Mouse (Mus musculus): Measurements from ENCODE around the gene Aldh18a1.

Gene Aldh18a1

DNA sequence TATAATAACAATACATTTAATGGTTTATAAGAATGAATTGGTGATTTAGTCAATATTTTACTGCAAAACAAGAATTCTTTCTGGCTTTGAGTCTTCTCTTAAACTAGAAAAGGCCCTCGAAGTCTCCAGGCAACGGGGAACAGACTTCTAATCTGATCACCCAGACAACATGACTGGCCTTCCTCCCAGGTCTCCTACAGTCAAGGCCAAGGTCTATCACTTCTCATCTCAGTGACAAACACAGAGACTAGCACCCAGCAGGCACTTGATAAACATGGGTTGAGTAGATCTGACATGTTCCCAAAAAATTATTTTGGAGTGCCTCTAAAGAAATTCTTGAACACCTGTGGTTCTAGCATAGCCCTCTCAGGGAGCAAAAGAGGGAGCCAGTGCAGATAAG, 57.9 kb downstream of the Aldh18a1 start:
- no peak for DNase-seq (ENCODE audit: low spot score in 2 of 2)

GRCm38 (mm10) chr19:40528254-40528653, 60.0 kb downstream of the Aldh18a1 start:
- DNase-seq (ENCODE audit: low spot score in 2 of 2): no peak

GRCm38 (mm10) chr19:40526367-40527014, 61.8 kb downstream of the Aldh18a1 start:
- no peak for DNase-seq (ENCODE audit: low spot score in 2 of 2)

DNA sequence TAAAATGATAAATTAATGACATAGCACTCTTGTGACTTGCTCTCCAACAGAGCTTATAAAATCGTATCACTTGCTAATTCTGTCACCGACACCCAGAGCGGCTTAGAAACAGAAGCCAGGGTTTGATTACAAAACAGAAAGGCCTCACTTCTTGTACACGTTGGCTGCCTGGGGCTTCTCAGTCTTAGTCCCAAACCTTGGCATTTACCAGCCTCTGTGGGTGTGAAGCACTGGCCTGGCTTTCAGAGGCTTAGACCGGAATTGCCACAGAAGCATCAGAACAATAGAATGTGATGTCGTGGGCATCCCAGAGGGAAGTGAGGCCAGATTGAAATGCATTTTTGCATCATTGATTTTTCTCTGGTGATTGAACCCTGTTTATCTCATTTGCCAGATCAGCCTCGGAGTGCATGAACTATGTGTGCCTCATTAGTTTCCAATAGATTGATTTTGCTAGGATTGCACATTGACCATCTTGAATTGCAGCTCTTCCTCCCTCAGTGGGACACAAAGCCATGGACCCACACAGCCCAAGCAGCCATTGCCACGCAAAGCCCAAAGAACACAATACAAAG, 64.7 kb downstream of the Aldh18a1 start:
- no peak for DNase-seq (ENCODE audit: low spot score in 2 of 2)

DNA sequence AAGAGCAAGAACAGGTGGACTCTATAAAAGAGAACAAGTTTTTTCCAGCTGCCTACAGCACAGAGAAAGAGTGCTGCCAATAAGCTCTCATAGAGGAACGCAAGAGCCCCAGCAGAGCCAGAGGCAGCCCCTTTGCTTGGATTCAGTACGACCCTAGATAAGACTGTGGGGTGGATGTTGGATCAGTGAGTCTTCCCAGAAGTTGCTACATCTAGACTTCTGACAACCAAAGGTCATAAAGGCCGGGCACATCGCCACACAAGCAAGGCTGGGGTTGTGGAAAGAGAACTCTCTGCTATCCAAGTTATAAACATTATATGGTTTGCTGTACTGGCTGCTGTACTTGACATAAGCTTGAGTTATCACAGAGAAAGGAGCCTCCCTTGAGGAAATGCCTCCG, 67.9 kb downstream of the Aldh18a1 start:
- no peak for DNase-seq (ENCODE audit: low spot score in 2 of 2)

DNA sequence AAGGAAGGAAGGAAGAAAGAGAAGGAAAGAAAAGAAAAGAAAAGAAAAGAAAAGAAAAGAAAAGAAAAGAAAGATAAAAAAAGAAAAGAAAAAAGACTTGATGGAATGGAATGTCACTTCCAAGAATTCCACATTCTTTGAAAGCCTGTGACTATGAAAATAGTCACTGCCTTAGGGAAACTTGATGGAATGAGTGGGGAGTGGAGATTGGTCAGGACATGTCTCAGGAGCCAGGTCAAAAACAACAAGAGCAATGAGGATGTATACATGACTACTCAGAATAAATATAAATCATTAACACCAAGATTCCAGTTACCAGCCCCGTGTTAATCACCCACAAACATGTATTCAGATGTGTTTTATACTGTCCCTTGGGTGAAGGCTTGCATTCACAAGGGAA, 69.6 kb downstream of the Aldh18a1 start:
- DNase-seq (ENCODE audit: low spot score in 2 of 2): no peak

DNA sequence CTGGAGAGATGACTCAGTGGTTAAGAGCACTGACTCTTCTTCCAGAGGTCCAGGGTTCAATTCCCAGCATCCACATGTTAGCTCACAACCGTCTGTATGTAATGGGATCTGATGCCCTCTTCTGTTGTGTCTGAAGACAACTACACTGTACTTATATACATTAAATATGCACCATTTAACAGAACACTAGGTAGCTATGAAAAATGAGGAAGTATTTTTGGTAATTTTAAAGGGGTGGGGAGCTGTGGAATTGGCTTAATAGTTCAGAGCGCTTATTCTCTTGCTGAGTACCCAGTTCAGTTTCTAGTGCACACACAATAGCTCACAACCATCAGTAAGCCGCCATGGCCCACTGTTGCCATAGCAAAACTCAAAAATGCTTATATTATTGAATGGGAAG, 72.7 kb downstream of the Aldh18a1 start:
- DNase-seq (ENCODE audit: low spot score in 2 of 2): no peak

DNA sequence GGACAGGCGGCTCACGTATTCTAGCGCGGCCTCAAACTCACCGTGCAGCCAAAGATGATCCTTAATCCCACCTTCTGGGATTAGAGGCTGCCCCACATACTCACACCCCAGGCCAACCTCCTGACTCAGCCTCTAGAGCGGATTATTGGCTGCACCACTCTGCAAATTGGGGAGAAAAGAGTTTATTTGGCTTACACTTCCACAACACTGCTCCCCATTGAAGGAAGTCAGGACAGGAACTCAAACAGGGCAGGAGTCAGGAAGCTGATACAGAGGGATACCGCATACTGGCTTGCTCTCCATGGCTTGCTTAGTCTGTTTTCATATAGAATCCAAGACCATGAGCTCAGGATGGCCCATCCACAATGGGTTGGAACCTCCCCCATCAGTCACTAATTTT, 73.9 kb downstream of the Aldh18a1 start:
- no peak for DNase-seq (ENCODE audit: low spot score in 2 of 2)

DNA sequence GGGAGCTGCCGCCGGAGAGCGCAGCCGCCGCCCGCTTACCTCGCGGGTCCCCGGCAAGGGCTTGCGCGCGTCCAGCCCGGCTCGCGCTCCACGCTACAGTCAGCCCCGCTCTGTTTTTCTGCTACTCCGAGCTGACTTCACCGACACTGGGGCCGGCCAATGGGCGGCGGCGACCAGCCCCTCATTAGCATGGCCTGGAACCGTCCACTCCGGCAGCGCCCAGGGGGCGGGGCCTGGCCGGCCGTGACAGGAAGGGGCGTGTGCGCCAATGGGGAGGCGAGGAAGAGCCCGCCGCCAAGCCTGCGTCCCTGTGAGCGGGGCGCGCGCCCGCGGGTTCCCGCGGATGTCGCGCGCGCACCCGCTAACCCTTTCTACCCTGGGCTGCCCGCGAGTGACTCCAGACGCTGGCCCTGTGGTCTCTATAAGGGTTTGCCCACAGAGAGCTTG, 74.6 kb downstream of the Aldh18a1 start, which contains the start of gene Sorbs1:
Sorbs1 (minus strand) TSS at position 148 of the 447 bp plus-strand sequence.
- DNase-seq (ENCODE audit: low spot score in 2 of 2): peak; percentile 93 to 95

GRCm38 (mm10) chr19:40512500-40513421, 75.5 kb downstream of the Aldh18a1 start:
- peak; percentile 34 to 46 for DNase-seq (ENCODE audit: low spot score in 2 of 2)

DNA sequence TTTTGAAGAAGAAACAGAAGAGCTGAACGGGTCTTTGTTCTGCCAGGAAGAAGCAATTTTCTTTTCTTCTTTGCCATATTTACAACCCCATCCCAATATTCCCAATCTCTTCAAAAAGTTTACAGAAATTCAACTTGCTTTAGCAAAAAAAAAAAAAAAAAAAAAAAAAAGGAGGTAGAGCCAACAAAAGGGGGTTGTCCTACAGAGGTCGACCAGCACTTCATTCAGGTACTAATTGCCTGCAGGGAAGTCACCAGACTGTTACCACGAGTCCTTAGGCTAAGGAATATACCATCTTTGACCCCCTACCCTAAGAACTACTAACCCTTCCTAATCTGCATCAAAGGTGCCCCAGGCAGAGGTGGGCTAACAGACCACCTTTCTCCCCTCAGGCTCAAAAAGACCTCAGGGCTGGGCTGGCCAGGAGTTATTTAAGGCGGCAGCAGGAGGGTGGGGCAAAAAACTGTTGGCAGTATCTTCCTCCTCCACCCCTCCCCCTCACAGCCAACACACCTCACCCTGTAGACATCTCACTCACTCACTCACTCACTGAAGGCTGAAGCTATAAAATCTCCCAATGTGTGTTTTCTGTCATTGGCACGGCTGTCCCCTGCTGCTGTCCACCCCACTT, 76.5 kb downstream of the Aldh18a1 start:
- DNase-seq (ENCODE audit: low spot score in 2 of 2): no peak

DNA sequence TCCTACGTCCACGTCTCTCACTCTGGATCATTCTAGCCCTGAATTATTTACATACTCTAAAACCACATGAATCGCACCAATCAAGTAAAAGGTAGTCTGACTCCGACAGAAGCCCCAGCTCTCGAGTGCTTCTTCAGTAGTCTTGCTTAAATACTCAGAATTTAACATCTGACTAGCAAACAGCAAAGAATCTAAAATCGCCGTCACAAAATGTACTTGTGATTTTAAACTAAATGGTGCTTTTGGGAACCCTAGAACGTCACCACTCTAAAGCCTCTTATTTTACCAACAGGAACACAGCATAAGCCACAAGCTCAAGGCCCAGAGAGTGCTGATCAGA, 77.2 kb downstream of the Aldh18a1 start:
- no peak for DNase-seq (ENCODE audit: low spot score in 2 of 2)

GRCm38 (mm10) chr19:40510387-40511099, 77.7 kb downstream of the Aldh18a1 start:
- DNase-seq (ENCODE audit: low spot score in 2 of 2): no peak

DNA sequence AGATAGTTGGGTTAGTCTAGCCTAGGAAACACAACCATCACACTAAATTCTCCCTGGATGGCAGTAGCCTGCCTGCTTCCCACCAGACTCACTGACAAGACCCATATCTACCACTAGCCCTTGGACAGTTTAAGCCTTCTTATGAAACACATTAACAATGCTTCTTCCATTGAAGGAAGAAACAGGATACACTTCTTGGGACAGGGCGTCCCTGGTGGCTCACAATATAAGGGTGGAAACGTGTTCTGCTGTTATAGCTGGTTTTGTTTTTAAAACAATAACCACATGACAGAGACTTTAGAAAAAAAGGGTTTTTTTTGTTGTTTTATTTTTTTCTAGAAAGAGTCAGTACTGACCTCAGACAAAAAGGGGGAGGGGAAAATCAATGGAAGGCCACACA, 79.0 kb downstream of the Aldh18a1 start:
- DNase-seq (ENCODE audit: low spot score in 2 of 2): no peak

GRCm38 (mm10) chr19:40508851-40509250, 79.4 kb downstream of the Aldh18a1 start:
- no peak for DNase-seq (ENCODE audit: low spot score in 2 of 2)

- DNase-seq (ENCODE audit: low spot score in 2 of 2): no peak
These were observed 81.3 kb downstream of the Aldh18a1 start for GRCm38 (mm10) chr19:40506965-40507364.

- no peak for DNase-seq (ENCODE audit: low spot score in 2 of 2)
These were observed 83.9 kb downstream of the Aldh18a1 start for GRCm38 (mm10) chr19:40504336-40504735.

Measured in natural killer cell, adult 2 months (primary cell).